Mouse (Mus musculus) urinary bladder, adult 2 months (tissue): ENCODE measurements around the gene Ivns1abp. TPM values are rescaled to one million over a fixed set of nuclear protein-coding genes. Genes with fewer than 3 reads are reported as not detected.
A peak's percentile ranks its signal among the peaks of the same experiment; 100 is the strongest.
"Not testable (repeated sequence)": the region's sequence is repeated elsewhere in the genome, so short reads cannot be mapped to it uniquely, and the experiment has no call there.

Experiments
- DNase-seq: peaks from one replicate; pipeline ENCODE4 v3.0.0; 2022; ENCODE audit warnings: low spot score
- polyA plus RNA-seq: library from polyadenylated mRNA; depleted of rRNA; stranded (reverse); fragments of >200 nt; gene quantifications from 2 replicates; pipeline ENCODE4 v1.2.3, GENCODE M21; 2012

Ivns1abp gene
- polyA plus RNA-seq, 1 experiment = 76.2 TPM

GRCm38 (mm10) chr1:151342311-151342710 is 2.0 kb upstream of the Ivns1abp start:
- DNase-seq = no peak

GRCm38 (mm10) chr1:151342968-151343367 is 1.3 kb upstream of the Ivns1abp start:
- DNase-seq = no peak

- DNase-seq = no peak
Measured at GRCm38 (mm10) chr1:151343571-151344282, 550 bp upstream of the Ivns1abp start.

GRCm38 (mm10) chr1:151345109-151345862 is 1.0 kb downstream of the Ivns1abp start:
- DNase-seq = peak; percentile 95

GRCm38 (mm10) chr1:151345863-151346195 is 1.6 kb downstream of the Ivns1abp start:
- no peak for DNase-seq

- DNase-seq = no peak
Measured at GRCm38 (mm10) chr1:151346681-151347127, 2.4 kb downstream of the Ivns1abp start.

- DNase-seq = not testable (repeated sequence)
Measured at GRCm38 (mm10) chr1:151348293-151348692, 4.0 kb downstream of the Ivns1abp start.

- no peak for DNase-seq
Measured at GRCm38 (mm10) chr1:151352911-151353310, 8.6 kb downstream of the Ivns1abp start.

- DNase-seq = no peak
Measured at GRCm38 (mm10) chr1:151355994-151356393, 11.7 kb downstream of the Ivns1abp start.

- no peak for DNase-seq
Measured at GRCm38 (mm10) chr1:151359374-151359773, 15.1 kb downstream of the Ivns1abp start.

- DNase-seq = no peak
Measured at GRCm38 (mm10) chr1:151366944-151367605, 22.8 kb downstream of the Ivns1abp start.

GRCm38 (mm10) chr1:151367721-151368324 is 23.5 kb downstream of the Ivns1abp start:
- DNase-seq = no peak

- DNase-seq = no peak
Measured at GRCm38 (mm10) chr1:151368444-151368843, 24.2 kb downstream of the Ivns1abp start.

- no peak for DNase-seq
Measured at GRCm38 (mm10) chr1:151370573-151370972, 26.3 kb downstream of the Ivns1abp start.

- DNase-seq = no peak
Measured at GRCm38 (mm10) chr1:151371543-151371942, 27.3 kb downstream of the Ivns1abp start.

- no peak for DNase-seq
Measured at GRCm38 (mm10) chr1:151372823-151373222, 28.5 kb downstream of the Ivns1abp start.

- DNase-seq = no peak
Measured at GRCm38 (mm10) chr1:151377353-151377752, 33.1 kb downstream of the Ivns1abp start.

GRCm38 (mm10) chr1:151390029-151390428 is 45.8 kb downstream of the Ivns1abp start:
- no peak for DNase-seq

GRCm38 (mm10) chr1:151409827-151410226 is 65.5 kb downstream of the Ivns1abp start:
- no peak for DNase-seq
